Mouse (Mus musculus) forebrain, embryonic 10.5 days (tissue): ENCODE data around the gene Ank3. TPM values are rescaled to one million over a fixed set of nuclear protein-coding genes. Genes with fewer than 3 reads are reported as not detected.
"Not testable (repeated sequence)": the region's sequence is repeated elsewhere in the genome, so short reads cannot be mapped to it uniquely, and the experiment has no call there.

ENCODE experiments used
- DNase-seq: peaks from one replicate; pipeline ENCODE4 v3.0.0-alpha.2; 2017; ENCODE audit warnings: low spot score; ENCODE audit errors: extremely low spot score
- H3K27ac ChIP-seq: fragments of 300-500 bp; sonication (generic); 2 replicates; pipeline ENCODE4 v1.5.1; 2016; ENCODE audit warnings: mild to moderate bottlenecking
- H3K27me3 ChIP-seq: fragments of 300-500 bp; sonication (generic); 2 replicates; pipeline ENCODE4 v1.6.1; 2016; ENCODE audit warnings: mild to moderate bottlenecking; ENCODE audit not compliant: poor library complexity, severe bottlenecking
- H3K36me3 ChIP-seq: fragments of 300-500 bp; sonication (generic); replicated peaks from 2 replicates; pipeline ENCODE4 v1.6.1; 2016; ENCODE audit warnings: mild to moderate bottlenecking, moderate library complexity
- H3K4me1 ChIP-seq: fragments of 300-500 bp; sonication (generic); 2 replicates; pipeline ENCODE4 v1.6.1; 2016
- H3K4me3 ChIP-seq: fragments of 300-500 bp; sonication (generic); 2 replicates; pipeline ENCODE4 v1.5.1; 2016; ENCODE audit warnings: mild to moderate bottlenecking, moderate library complexity
- H3K9me3 ChIP-seq: fragments of 300-500 bp; sonication (generic); 2 replicates; pipeline ENCODE4 v1.6.1; 2016; ENCODE audit warnings: mild to moderate bottlenecking, moderate library complexity
- WGBS: fragments of 180-500 bp; shearing (Covaris S2); methylation state at CpG from one replicate; pipeline ENCODE4 v1.1.7; 2016; 5-methylcytosine and 5-hydroxymethylcytosine counted together
- polyA plus RNA-seq: library from polyadenylated mRNA; unstranded; fragments of >200 nt; fragmentation: Nextera tagmentation; extraction: Ambion mirVana; gene quantifications from 2 replicates; pipeline ENCODE4 v1.2.1, GENCODE M21; 2016

The Ank3 gene
- polyA plus RNA-seq: 18.5 and 24.8 TPM in 2 replicates

GRCm38 (mm10) chr10:69398763-69399590 lies at the start of gene Ank3:
TSS of gene Ank3 (plus strand) at chr10:69398773.
- under 1% methylated on average over 74 of the region's 77 CpGs for WGBS
- peak within 1 kb of the TSS; percentile 22; the same call in 1 of the 2 replicates for H3K27ac ChIP-seq

GRCm38 (mm10) chr10:69351071-69351841 lies 47.3 kb upstream of the Ank3 start:
- DNase-seq: no peak
- Histone ChIP-seq H3K9me3 (no peaks in the 10 kb centered on the region), H3K36me3 (peaks cover 50% of the 10 kb centered on the region), H3K4me3 (peak overlapping the region; percentile 97), H3K27me3 (no peaks in the 10 kb centered on the region), H3K27ac (peak overlapping the region; percentile 98), H3K4me1 (peaks cover 40% of the 10 kb centered on the region)
- 33% methylated on average over 12 of the region's 12 CpGs for WGBS

More at GRCm38 (mm10) chr10:69398763-69399590, at the start of gene Ank3:
- H3K27me3 ChIP-seq: peaks cover 81% of the 10 kb centered on the region
- H3K4me1 ChIP-seq: peaks cover 26% of the 10 kb centered on the region
- peak within 1 kb of the TSS; percentile 75 for H3K4me3 ChIP-seq
- peak; percentile 46 for DNase-seq
- no peaks in the 10 kb centered on the region for H3K36me3 ChIP-seq
- no peaks in the 10 kb centered on the region for H3K9me3 ChIP-seq

DNA sequence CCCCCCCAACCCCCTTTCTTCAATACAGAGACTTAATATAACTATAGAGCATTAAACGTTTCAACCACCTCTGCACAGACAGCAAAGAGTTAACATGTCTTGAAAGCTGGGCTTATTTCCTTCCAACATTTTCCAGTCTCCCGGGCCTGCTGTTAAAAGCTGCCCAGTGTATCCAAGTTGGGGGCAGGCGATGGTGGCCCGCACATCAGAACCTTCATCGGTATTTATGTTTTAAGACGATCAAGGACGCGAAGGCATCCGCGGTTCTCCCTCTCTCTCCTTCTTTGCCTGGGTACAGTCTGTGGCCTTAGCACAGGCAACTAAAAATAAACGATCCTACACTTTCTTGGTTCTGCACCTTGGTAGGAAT lies 46.7 kb upstream of the Ank3 start:
- under 1% methylated on average over 11 of the region's 11 CpGs for WGBS
- Histone ChIP-seq H3K36me3 (peaks cover 44% of the 10 kb centered on the region), H3K4me1 (peaks cover 40% of the 10 kb centered on the region), H3K9me3 (no peaks in the 10 kb centered on the region), H3K27ac (peak overlapping the region; percentile 98), H3K27me3 (no peaks in the 10 kb centered on the region), H3K4me3 (peak overlapping the region; percentile 97)
- DNase-seq: no peak

DNA sequence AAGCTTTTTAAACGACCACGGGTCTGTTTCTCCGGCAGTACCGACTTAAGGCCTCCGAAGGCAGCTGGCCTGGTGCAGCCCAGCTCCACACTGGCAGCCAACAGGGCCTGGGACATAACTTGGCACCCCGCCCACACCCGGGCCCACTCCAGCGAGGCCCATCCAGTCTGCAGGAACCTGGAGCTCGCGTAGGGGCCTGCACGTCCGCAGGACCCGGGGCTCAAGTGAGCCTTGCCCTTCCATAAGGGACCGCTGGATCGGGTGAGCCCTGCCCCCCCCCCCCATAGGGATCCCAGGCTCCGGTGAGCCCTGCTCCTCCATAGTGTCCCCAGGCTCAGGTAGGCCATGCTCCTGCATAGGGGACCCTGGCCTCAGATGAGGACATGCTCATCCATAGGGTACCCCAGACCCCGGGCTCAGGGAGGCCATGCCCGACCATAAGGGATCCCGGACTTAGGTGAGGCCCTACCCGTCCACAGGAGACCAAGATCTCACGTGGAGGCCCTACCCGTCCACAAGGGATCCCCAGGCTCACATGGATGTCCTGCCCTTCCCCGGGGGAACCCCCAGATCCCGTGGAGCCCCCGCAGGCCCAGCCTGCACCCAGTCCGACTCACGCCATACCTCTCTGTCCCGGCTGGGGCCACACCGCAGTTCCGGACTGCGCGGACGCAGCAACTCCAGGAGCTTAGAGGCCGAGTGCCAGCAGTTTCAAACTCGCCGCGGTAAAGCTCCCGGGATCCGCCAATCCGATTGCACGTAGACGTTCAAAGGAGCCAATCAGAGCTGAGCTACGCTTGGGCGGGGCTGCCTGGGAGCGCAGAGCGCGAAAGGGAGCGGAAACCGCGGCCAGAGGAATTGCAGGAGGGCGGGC lies 46.1 kb upstream of the Ank3 start, which contains the start of gene Cdk1:
Cdk1 (minus strand) TSS at position 727 of the 874 bp plus-strand sequence.
- Histone ChIP-seq H3K9me3 (0 out of 2 replicates have a peak, but pooled peaks cover 3% of the 10 kb centered on the region), H3K27me3 (no peaks in the 10 kb centered on the region), H3K4me1 (peaks cover 40% of the 10 kb centered on the region), H3K4me3 (peak within 1 kb of the TSS; percentile 97), H3K36me3 (peaks cover 38% of the 10 kb centered on the region), H3K27ac (peak within 1 kb of the TSS; percentile 98)
- peak; percentile 96 for DNase-seq
- WGBS: under 1% methylated on average over 51 of the region's 51 CpGs

GRCm38 (mm10) chr10:69353086-69353479 lies 45.5 kb upstream of the Ank3 start:
- peak overlapping the region; percentile 97 for H3K4me3 ChIP-seq
- H3K27ac ChIP-seq: peak overlapping the region; percentile 98
- not testable (repeated sequence) for H3K27me3 ChIP-seq, H3K9me3 ChIP-seq, DNase-seq
- H3K36me3 ChIP-seq: peaks cover 31% of the 10 kb centered on the region
- 51% methylated on average over 5 of the region's 5 CpGs for WGBS
- peaks cover 38% of the 10 kb centered on the region for H3K4me1 ChIP-seq

DNA sequence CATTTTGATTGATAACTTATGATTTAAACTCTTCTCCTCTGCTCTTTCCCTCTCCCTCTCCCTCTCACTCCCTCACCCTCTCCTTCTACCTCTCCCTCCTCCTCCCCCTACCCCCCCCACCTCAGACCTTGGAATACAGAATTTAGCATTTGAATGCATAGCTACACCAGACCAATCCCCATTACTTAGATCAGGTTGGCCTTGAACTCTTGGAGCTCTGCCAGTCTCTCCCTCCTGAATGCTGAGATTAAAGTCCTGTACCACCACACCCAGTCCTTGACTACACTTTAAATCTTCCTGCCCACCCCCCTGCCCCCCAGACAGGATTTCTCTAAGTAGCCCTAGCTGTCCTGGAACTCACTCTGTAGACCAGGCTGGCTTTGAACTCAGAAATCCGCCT lies 38.9 kb upstream of the Ank3 start:
- Histone ChIP-seq H3K27ac (no peak overlapping the region), H3K36me3 (no peaks in the 10 kb centered on the region), H3K27me3 (no peaks in the 10 kb centered on the region), H3K9me3 (0 out of 2 replicates have a peak, but pooled peaks cover 5% of the 10 kb centered on the region), H3K4me1 (no peaks in the 10 kb centered on the region), H3K4me3 (no peak overlapping the region)
- DNase-seq: no peak
- WGBS: 88% methylated on average over 1 of the region's 1 CpGs

DNA sequence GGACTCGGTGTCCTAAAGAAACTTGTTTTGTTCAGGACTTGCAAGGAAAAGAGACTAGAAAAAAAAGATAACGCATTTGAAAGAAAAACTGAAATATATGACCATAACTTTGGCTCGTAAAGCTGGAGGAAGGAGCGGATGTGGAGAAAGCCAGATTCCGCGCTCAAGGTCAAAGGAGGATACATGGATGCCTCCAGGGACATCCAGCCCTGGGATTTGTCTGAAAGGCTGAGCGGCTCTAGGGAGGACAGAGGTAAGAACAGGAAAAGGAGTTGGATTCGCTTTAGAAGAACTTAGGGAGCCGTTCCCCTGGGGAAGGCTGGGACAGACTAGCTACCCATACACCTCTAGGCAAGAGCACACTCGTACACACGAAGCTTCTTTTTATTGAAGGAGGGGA lies 32.4 kb upstream of the Ank3 start:
- H3K27me3 ChIP-seq: no peaks in the 10 kb centered on the region
- 91% methylated on average over 11 of the region's 11 CpGs for WGBS
- no peaks in the 10 kb centered on the region for H3K36me3 ChIP-seq
- no peak overlapping the region for H3K4me3 ChIP-seq
- no peaks in the 10 kb centered on the region for H3K9me3 ChIP-seq
- no peak overlapping the region for H3K27ac ChIP-seq
- no peak for DNase-seq
- no peaks in the 10 kb centered on the region for H3K4me1 ChIP-seq

GRCm38 (mm10) chr10:69366877-69367387 lies 31.6 kb upstream of the Ank3 start:
- Histone ChIP-seq H3K4me3 (no peak overlapping the region), H3K27ac (no peak overlapping the region), H3K36me3 (no peaks in the 10 kb centered on the region), H3K9me3 (no peaks in the 10 kb centered on the region), H3K27me3 (no peaks in the 10 kb centered on the region), H3K4me1 (no peaks in the 10 kb centered on the region)
- 83% methylated on average over 13 of the region's 13 CpGs for WGBS
- no peak for DNase-seq

- Histone ChIP-seq H3K4me1 (peaks cover 3% of the 10 kb centered on the region; the same call in 1 of the 2 replicates), H3K27me3 (no peaks in the 10 kb centered on the region), H3K36me3 (no peaks in the 10 kb centered on the region), H3K4me3 (no peak overlapping the region), H3K9me3 (no peaks in the 10 kb centered on the region), H3K27ac (no peak overlapping the region)
- no peak for DNase-seq
- 87% methylated on average over 6 of the region's 6 CpGs for WGBS
Measured at GRCm38 (mm10) chr10:69369321-69369720, 29.3 kb upstream of the Ank3 start.

- Histone ChIP-seq H3K4me1 (peaks cover 3% of the 10 kb centered on the region; the same call in 1 of the 2 replicates), H3K27me3 (no peaks in the 10 kb centered on the region), H3K36me3 (no peaks in the 10 kb centered on the region), H3K4me3 (no peak overlapping the region), H3K27ac (no peak overlapping the region), H3K9me3 (no peaks in the 10 kb centered on the region)
- 18% methylated on average over 10 of the region's 10 CpGs for WGBS
- peak; percentile 57 for DNase-seq
Measured at GRCm38 (mm10) chr10:69371441-69371840, 27.1 kb upstream of the Ank3 start.

DNA sequence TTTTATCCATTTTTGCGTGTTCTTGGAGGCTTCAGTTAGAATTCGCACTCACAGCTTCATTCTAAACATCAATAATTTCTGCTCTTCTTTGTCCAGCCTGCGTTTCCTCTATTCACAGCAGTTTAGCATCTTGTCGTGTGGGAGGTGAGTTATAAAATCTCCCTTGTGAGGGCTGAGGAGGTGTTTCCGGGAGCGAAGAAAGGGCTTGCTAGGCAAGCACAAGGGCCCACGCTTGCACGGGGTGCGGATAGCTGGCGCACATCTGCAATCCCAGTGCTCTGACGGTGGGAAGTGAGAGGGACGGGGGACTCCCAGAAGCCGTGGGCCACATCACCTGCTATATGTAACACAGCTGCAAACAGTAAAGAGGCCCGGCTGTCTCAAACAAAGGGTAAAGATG lies 26.5 kb upstream of the Ank3 start:
- H3K27ac ChIP-seq: no peak overlapping the region
- no peak overlapping the region for H3K4me3 ChIP-seq
- DNase-seq: no peak
- H3K9me3 ChIP-seq: no peaks in the 10 kb centered on the region
- no peaks in the 10 kb centered on the region for H3K27me3 ChIP-seq
- peaks cover 3% of the 10 kb centered on the region; the same call in 1 of the 2 replicates for H3K4me1 ChIP-seq
- no peaks in the 10 kb centered on the region for H3K36me3 ChIP-seq
- WGBS: 93% methylated on average over 14 of the region's 14 CpGs
